Mouse (Mus musculus) ovary, postnatal 36 days (tissue): ENCODE data around the gene Prex1.
A peak's percentile ranks its signal among the peaks of the same experiment; 100 is the strongest.
"Not testable (repeated sequence)": the region's sequence is repeated elsewhere in the genome, so short reads cannot be mapped to it uniquely, and the experiment has no call there.

ENCODE experiments used
- DNase-seq: peaks from one replicate; pipeline ENCODE4 v3.0.0; 2022; ENCODE audit warnings: low spot score, mixed read lengths

Prex1 gene

DNA sequence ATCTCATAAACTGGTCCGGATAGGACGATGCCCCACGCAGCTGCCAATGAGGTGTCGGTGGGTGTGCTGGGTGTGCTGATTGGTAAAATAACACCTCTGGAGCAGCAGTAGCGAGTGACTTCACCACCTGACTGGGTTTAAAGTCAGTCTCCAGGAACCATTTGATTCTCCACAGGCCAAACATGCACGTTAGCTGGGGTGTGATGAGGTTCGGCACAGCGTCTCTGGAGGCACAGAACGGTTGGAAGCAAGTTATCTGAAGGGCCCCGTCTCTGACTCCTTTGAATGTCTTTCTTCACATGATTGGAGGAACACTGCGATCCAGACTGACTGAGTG lies 159.5 kb downstream of the Prex1 start:
- DNase-seq = no peak

DNA sequence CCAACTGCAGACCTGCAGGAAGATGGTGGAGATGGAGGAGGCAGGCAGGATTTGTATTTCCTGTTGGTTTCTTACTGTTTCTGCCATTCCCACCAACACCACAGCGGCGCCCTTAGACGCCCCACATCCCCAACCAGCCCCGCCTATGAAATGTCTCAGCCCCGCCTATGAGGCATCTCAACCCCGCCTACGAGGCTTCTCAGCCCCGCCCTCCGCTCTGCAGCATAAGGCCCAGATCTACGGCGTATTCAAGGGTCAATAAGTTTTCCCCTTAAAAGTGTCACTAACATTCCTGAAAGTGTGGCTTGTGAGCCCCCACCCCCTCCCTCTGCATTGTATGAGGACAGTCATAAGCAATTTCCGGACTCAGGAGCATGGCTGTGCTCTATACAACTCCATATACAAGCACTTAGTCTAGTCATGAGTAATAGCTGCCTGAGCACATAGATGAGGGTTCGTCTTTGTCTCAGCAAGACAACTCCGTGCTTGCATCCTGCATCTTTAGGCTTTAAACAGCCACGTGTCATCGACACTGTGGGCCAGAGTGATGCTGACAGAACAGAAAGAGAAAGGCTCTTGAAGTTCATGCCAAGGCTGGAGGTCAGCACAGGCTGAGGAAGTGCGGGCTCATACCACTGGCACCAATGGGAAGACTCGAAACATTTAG lies 160.0 kb downstream of the Prex1 start:
- no peak for DNase-seq

DNA sequence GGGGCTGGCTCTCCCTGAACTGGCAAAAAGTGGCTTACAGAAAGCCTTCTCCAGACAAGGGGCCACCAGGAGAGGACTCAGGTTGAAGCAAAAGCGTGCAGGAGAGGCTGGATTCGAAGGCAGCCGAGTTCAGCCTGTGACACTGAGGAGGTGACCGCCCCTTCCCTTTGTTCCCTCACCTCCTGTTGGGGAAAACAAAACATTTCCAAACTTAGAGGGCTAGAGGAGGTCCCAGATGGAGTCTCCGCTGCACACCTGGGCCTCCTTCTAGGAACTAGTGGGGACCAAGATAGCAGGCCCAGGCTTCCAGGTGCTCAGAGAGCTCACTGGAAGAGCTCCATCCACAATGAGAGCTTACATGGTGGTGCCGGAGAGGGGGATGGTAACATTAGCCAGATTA lies 161.0 kb downstream of the Prex1 start:
- DNase-seq = no peak

DNA sequence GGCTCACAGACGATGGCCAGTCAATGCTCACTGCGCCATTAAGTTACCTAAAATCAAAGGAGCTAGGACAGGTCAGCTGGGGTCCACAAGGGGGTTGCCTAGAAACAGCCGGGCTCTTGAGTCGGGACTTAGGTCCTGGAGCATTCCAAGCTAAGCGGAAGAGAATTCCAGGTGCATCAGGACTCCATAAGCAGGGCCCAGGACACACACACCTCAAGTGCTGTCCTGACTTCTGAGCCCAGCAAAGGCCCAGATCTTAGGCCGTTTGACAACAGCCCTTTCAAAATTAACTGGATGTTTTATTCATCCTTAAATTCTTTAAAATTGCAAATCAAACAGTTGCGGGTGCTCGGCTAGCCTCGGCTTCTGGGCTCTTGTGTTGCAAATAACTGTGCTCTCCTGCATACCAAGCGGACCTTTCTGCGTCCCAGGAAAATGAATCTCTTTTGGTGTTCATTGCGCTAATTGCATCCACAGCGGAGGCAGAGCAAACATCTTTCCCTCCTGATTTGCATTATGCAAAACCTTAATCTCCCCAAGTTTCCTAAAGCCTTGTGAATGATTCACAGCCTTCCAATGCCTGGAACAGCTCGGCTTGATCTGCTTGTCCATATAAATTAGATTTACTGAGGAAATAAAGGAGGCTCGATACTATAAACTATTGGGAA lies 161.7 kb downstream of the Prex1 start:
- no peak for DNase-seq

DNA sequence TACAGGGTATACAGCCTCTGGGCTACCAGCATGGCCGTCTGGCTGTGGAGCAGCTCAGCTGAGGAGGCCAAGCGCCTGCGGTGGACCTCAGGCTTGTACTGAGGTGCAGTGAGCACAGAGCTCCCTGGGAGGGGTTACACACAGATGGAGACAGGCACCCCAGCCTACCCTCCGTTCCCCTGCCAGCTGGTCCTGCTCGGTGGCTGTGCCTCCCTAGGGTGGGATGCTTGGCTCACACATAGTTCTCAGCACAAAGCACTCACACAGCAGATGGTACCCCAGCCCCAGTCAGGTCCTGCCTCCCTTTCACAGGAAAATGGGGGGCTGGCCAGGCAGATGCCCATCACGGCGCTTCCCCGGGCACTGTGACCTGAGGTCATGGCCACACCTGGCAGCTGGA lies 163.8 kb downstream of the Prex1 start:
- no peak for DNase-seq

DNA sequence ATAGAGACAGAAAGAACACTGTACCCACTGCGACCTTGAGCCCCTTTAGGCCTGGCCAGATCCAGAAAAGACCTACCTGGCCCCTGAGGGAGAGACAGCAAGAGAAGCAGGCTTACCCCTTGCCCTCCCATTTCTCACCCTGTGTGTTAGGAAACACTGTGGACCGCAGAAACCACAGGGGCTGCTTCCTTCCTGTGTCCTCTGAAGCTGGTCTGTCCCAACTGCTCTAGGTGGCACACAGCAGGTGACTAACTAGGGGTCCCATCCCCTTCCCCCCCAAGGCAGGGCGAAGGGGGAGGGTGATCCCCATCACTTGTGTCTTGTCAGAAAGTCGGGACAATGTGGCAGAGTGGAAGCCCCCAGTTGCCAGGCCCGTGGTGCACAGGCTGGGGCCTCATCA lies 164.6 kb downstream of the Prex1 start:
- no peak for DNase-seq

DNA sequence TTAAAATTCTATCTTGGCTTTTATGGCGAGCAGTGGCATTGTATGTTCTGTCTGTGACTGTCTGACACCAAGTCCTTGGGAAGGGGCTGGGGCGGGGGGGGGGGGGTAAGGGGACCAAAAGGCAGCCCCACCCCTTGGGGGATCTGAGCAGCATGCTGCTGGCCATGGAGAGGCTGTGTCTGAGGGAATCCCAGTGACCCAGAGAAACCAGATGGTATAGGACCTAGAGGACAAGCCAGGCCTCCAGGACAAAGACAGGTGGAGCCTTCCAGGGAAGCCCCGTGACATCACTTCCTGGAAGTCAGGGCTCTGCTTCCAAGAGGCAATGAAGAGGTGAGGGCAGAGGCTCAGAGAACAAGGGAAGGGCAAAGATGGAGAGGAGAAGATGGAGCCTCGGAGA lies 168.1 kb downstream of the Prex1 start:
- no peak for DNase-seq

DNA sequence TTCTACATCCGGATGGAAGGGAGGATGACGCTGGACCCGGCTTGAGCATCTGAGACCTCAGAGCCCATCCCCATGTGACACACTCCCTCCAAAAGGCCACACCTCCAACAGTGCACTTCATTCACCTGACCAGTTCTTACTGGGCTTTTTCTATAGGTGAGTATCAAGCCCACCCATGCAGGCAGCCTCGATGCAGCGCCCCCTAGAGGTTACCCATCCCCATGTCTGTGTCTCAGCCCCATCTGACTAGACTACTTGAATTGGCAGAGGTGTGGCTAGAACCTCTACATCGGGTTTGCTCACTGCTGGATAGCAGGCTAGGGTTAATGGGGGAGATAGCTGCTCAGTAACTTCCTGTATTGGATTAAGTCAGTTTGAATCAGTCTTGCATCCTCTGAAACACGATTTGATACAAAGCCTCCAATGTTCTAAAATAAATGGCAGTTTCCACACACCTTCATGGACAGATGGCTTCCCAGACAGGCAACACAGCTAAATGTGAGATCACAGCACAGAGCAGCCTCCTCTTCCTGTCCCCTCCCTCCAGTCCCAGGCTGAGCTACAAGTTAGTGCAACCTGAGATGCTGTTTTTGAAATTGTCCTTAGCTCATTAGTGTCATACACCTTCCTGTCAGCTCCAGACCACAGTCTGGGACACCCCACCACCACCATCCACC lies 168.9 kb downstream of the Prex1 start:
- no peak for DNase-seq

DNA sequence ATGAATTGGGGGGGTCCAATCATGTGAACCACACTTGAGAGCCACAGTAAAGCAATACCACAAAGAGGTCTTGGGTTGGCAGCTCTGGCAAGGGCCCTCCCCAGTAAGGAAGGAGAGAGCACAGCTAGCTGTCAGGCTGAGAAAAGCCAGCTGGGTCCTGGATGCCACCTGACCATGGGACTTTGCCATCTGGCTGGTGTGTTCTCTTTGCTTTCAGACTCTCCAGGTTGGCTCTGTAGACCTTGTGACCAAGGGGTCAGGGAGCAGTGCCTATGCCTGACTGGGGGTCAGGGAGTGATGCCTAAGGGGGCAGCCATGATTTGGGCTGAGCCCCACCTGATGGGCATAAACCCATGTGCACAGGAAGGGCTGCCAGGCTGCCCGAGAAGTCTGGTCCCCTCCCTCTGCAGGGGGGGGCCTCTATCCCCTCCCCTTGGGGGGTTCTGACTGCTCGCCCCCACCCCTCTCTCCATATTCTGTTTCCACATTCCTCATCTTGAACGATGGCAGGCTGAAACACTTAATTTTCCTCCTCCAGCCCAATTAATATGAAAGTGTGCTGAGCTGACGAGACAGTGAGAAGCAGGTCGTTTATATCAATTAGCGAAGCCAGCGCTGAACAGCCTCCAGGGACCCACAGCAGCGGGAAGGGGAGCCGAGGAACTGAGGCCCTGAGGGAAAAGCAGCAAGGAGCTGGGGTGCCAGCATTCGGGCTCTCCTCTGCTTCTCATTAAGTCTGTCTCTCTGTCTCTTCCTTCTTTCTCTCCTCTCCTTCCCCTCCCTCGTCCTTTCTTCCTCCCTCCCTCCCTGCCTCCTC lies 172.3 kb downstream of the Prex1 start:
- no peak for DNase-seq

DNA sequence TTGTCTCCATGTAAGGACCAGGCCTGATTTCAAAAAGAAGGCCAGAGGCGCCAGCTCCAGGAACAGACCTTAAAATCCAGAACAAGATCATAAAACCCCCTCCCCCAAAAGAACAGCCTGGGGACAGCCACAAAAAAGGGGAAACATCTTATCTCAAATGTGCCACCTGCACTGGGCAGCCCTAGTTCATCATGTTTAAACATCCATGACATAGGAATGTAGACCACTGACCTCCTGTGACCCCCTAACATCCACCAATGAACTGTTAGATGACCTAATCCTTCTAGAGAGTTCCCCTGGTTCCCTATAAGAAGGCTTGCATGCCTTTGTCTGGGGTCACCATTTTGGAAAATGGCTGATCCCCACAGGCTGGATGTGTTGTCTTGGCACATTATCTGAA lies 173.4 kb downstream of the Prex1 start:
- DNase-seq = no peak

DNA sequence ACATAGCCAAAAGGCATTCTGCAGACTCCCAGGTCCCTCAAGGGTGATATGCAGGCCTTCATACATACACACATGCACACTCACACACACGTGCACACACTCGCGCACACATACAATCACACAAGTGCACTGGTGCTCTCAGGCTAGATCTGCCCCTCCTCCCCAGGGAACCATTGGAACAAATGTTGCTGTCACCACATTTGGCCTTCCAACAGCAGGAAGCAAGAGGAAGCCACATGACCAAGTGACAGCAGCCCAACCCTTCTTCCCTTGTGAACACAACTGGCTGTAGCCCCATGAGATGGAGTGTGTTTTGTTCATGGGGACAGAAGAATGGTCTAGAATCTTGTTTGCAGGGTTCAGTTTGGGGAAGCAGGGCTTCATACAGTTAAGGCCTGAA lies 176.7 kb downstream of the Prex1 start:
- DNase-seq = no peak

DNA sequence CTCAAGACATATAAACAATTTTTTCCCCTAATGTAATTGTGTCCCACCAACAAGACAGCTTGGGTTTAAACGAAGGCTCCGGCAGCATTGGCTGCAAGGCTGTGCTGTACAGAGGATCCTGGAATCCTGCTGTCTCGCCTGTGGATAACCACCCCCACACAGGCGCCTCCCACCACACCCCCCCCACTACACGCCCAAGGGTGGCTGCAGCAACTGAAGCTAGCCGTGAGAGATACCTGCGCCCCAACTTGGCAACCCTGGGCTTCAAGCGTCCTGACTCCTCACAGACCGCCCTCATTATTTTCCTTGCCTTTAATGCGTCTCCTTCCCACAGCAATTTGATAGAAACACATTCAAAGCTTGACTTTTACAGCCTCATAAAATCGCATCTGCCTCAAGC lies 178.1 kb downstream of the Prex1 start:
- DNase-seq = no peak

DNA sequence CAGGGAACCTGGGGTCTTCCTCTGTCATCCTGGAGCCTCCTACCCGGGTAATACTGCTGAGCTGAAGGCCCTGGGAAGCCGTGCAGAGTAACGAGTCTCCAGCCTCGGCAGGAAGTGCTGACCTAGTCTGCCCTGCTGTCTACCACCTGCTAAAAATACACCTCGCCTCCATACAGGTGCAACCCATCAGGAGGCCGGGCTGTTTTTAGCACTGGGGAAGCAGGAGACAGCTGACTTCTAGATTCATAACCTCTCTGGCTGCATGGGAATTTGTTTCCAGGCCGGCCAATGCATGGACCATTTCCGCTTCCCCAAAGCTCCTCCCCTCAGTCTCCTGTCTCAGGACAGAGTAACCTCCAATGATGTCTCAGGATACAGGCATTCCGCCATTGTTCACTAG lies 187.4 kb downstream of the Prex1 start:
- DNase-seq = no peak

DNA sequence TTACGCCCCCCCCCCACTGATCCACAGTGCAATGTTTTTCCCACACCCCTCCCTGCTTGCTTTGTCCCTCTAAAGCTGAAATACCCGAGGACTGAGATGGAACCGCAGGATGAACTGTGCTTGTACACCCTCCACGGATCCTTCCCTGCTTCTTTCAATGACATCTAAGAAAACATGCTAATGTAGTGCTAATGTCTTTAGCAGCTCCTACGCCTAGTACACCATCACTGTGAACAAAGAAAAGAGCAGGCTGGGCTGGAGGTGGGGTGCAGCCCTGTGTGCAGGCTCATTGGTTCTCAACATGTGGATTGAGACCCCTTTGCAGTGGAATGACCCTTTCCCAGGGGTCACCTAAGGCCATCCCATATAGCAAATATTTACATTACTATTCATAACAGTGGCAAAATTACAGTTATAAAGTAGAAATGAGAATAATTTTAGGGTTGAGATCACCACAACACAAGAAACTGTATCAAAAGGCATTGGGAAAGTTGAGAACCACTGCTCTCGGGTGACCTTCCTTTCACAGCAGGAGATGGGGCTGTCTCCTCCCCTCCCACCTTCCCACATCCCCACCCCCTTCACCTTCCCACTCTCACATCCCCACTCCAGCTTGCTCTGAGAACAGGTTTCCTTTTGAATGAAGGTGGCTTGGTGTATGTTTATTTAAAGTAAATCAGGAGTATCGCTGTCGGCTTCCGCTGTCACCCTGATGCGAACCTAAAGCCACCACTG lies 190.3 kb downstream of the Prex1 start:
- DNase-seq = no peak

DNA sequence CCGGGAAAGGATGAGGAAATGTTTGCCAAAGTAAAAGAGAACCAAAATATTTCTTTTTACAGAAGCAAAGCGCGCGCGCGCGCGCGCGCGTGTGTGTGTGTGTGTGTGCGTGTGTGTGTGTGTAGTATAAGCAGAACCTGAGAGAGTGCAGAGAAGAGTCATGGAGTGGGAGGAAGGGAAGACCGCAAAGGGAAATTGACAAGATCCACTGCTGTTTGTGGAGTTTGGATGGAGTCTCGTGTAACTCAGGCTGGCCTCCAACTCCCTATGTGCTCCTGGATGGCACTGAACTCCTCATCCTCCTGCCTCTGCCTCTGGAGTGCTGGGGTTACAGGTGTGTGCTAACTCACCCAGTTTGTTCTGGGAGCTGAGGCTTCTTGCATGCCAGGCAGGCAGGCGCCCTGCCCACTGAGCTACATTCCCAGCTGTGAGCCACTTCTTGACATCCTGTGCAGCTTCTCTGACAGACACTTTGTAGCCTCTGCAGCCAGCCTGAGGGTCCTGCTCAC lies 191.0 kb downstream of the Prex1 start:
- no peak for DNase-seq

DNA sequence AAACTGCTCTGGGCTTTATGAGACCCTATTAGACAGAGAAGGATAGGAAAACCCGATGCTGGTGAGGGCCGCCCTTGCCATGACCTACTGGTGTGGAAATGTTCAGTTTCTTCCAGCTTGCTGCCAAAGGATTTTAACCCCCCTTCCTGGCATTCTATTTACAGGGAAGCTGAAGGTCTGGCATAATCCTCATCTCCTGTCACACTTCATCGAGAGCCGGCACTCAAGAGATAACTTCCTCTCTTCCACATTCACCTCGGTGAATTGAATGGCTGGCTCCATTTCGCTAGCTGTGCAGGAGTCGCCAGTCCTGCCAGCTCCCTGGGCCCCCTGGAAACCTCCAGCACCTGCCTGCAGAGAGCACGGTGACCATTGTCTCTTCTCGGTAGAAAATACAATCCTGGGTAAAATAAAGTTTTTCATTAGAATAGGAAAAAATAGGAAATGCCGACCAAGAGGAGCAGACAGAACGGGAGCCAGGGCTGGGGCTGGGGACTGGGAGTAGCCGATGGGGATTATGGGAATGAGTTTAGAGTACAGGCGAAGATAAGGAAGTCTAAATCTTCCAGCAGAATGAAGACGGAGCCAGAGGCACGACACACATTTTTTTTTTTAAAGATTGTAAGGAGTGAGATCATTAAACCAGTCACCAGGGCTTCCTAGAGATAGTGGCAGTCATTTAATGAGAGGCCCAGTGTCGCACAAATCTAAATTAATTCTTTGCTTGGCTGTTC lies 191.6 kb downstream of the Prex1 start:
- DNase-seq = peak; percentile 36

DNA sequence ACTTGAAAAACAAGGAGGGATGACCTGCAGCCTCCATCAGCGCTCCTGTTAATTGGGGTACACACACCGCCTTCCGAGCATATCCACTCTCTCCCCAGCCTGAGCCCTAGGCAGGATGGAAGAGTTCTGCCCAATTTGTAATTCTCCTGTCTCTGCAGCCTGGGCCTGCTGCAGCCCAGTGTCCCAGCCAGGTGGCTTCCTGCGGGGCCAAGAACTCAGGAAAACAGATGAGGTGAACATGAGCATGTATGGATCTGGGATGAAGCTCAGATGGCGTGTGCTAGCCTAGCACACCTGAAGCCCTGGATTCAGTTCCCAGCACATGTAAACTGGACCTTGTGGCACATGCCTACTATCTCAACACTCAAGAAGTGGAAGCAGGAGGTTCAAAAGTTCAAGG lies 192.2 kb downstream of the Prex1 start:
- no peak for DNase-seq

DNA sequence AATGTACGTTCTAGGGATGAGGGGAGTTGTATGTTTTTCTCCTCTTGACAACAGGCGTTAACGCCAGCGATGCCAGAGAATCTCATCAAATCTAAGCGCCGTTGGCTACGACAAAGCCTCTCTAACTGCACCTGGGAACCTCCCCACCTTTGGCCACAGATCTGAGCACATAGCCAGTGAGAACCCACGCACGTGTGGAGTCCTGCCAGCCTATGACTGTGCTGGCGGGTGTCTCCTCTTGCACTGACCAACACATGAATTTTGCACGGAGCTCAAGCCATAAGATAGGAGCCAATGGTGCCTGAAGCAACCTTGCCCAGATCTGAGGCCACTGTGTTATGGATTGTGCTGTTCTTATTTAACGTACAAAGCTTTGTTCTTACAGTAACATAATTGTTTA lies 193.1 kb downstream of the Prex1 start:
- no peak for DNase-seq

DNA sequence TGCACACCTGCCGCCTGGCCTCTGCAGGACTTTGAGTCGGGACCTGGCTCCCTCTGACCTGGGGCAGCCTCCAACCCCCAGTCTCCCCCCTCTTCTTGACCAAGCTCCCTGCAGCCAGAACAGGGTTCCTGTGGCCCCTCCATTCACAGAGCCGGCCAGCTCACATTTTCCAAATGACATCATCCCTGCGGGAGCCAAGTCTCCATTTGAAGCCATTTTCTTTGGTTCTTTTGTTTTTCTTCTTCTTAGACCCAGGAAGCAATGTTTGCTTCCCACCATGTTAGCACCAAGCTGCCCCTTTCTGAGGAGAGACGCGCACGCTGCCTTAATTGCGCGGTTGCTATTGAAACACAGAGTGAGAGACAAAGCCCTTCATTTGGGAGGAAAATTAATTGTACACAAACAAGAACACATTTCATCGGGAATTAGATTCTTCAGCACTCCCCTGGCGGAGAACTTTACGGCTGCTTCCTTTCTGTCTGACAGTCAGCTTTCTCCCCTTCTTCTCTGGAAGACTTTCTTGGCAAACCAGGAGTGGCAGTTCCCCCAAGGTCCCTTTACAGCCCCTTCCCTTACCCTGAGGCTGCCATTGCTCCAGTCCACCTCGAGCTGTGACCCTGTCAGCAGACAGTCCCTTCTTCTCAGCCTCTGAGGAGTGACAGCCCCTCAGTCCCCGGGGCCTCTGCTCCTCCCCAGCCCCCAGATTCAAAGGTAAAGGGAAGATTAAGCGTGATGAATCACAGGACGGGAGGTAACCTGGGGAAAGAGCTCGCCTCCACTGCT lies 196.0 kb downstream of the Prex1 start:
- DNase-seq = not testable (repeated sequence)

DNA sequence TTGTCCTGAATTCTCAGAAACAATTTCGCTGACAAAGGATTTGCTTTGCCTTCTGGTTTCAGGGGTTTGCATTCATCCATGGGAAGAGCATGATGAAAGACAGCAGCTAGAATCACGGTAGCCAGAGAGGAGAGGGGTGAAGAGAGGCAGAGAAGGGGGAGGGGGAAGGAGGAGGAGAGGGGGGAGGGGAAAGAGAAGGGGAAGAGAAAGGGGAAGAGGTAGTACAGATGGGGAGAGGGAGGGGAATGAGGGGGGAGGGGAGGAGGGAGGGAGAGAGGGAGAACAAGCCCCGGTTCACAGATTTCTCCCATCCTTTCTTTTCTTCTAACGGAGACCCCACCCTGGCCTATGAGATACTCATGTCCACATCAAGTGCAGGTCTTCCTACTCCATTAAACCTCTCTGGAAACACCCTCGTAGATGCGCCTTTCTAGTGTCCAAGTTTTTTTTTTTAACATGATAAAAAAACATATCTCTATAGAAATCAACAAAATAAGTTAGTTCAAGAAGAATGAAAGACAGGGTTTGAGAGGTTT lies 196.7 kb downstream of the Prex1 start:
- no peak for DNase-seq
